Mouse (Mus musculus): ENCODE data around the gene Anapc13.
A peak's percentile ranks its signal among the peaks of the same experiment; 100 is the strongest.

Anapc13 gene

GRCm38 (mm10) chr9:102631589-102632147 is 5.6 kb downstream of the Anapc13 start:
- DNase-seq (ENCODE audit: low spot score) = no peak

- DNase-seq (ENCODE audit: low spot score) = no peak
These were observed 6.1 kb downstream of the Anapc13 start for GRCm38 (mm10) chr9:102632173-102632572.

- DNase-seq (ENCODE audit: low spot score) = peak; percentile 90
These were observed 6.9 kb downstream of the Anapc13 start for GRCm38 (mm10) chr9:102632923-102633537.

- no peak for DNase-seq (ENCODE audit: low spot score)
These were observed 8.4 kb downstream of the Anapc13 start for GRCm38 (mm10) chr9:102634453-102634852.

GRCm38 (mm10) chr9:102636553-102636952 is 10.5 kb downstream of the Anapc13 start:
- DNase-seq (ENCODE audit: low spot score) = peak; percentile 87

GRCm38 (mm10) chr9:102637115-102637514 is 11.0 kb downstream of the Anapc13 start:
- DNase-seq (ENCODE audit: low spot score) = no peak

GRCm38 (mm10) chr9:102638963-102639362 is 12.9 kb downstream of the Anapc13 start:
- no peak for DNase-seq (ENCODE audit: low spot score)

- no peak for DNase-seq (ENCODE audit: low spot score)
These were observed 13.4 kb downstream of the Anapc13 start for GRCm38 (mm10) chr9:102639510-102639909.

- DNase-seq (ENCODE audit: low spot score) = no peak
These were observed 15.4 kb downstream of the Anapc13 start for GRCm38 (mm10) chr9:102641531-102641930.

GRCm38 (mm10) chr9:102643071-102643485 is 17.0 kb downstream of the Anapc13 start:
- peak; percentile 68 for DNase-seq (ENCODE audit: low spot score)

- DNase-seq (ENCODE audit: low spot score) = peak; percentile 93
These were observed 17.5 kb downstream of the Anapc13 start for GRCm38 (mm10) chr9:102643486-102644101.

GRCm38 (mm10) chr9:102645119-102645695 is 19.1 kb downstream of the Anapc13 start:
- peak; percentile 56 for DNase-seq (ENCODE audit: low spot score)

- no peak for DNase-seq (ENCODE audit: low spot score)
These were observed 20.9 kb downstream of the Anapc13 start for GRCm38 (mm10) chr9:102647010-102647409.

- peak; percentile 87 for DNase-seq (ENCODE audit: low spot score)
These were observed 23.9 kb downstream of the Anapc13 start for GRCm38 (mm10) chr9:102649917-102650527.

GRCm38 (mm10) chr9:102650637-102651036 is 24.5 kb downstream of the Anapc13 start:
- DNase-seq (ENCODE audit: low spot score) = no peak

GRCm38 (mm10) chr9:102651199-102651720 is 25.2 kb downstream of the Anapc13 start:
- no peak for DNase-seq (ENCODE audit: low spot score)

GRCm38 (mm10) chr9:102656355-102657095 is 30.4 kb downstream of the Anapc13 start:
- no peak for DNase-seq (ENCODE audit: low spot score)

- DNase-seq (ENCODE audit: low spot score) = peak; percentile 62
These were observed 42.0 kb downstream of the Anapc13 start for GRCm38 (mm10) chr9:102668115-102668514.

- no peak for DNase-seq (ENCODE audit: low spot score)
These were observed 42.8 kb downstream of the Anapc13 start for GRCm38 (mm10) chr9:102668906-102669305.

- no peak for DNase-seq (ENCODE audit: low spot score)
These were observed 47.3 kb downstream of the Anapc13 start for GRCm38 (mm10) chr9:102673381-102673780.

GRCm38 (mm10) chr9:102675922-102676321 is 49.8 kb downstream of the Anapc13 start:
- DNase-seq (ENCODE audit: low spot score) = no peak

- DNase-seq (ENCODE audit: low spot score) = no peak
These were observed 55.4 kb downstream of the Anapc13 start for GRCm38 (mm10) chr9:102681470-102681869.
